In the genomic region with DNA sequence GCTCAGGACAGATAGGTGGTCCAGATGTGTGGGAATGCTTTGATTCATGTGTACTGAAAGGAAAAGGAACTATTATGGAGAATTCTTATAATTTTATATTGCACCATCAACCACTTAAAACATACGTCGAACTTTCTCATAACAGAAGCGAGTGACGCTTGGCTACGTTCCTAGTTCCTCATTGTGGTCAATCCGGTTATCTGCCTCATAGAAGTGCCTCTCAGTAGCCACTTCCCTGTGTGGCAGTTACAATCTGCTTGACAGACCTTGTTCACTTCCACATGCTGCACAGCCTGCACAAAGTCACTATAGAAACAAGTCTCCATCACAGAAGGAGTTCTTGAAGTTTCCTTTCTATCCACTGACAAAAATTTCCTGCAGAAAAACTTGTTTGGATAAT, we compare ENCODE assay signal across 12 mouse cellular contexts. TPM values are rescaled to one million over a fixed set of nuclear protein-coding genes. Genes with fewer than 3 reads are reported as not detected.
DNase-seq lines count a peak whose midpoint lies in the region; ATAC-seq lines count a peak whose summit lies in the region.
"Had no signal": no experiment of that assay in that cellular context is flagged by ENCODE, and none has a peak within 500 bp of the region (broad histone marks: within the 10 kb centered on the region; RNA-seq: fewer than 3 reads in every experiment).

No protein-coding gene starts in this region.

- no peak overlapping the region for H3K27ac ChIP-seq in hindbrain, embryonic 13.5 days
- H3K27ac ChIP-seq: midbrain, embryonic 13.5 days; stomach, embryonic 15.5 days had no signal

- H3K9me3 ChIP-seq in hindbrain, embryonic 13.5 days, result no peaks in the 10 kb centered on the region
- H3K9me3 ChIP-seq: midbrain, embryonic 13.5 days; stomach, embryonic 15.5 days had no signal

- intact Hi-C loops in left cerebral cortex, postnatal 14 days (cut with DNase I), result no loop called here

- 85% methylated on average over 6 of the region's 6 CpGs for WGBS in hindbrain, embryonic 13.5 days

- no peak overlapping the region for H3K4me2 ChIP-seq in hindbrain, embryonic 13.5 days
- H3K4me2 ChIP-seq: midbrain, embryonic 13.5 days; stomach, embryonic 15.5 days had no signal

- H3K27me3 ChIP-seq in hindbrain, embryonic 13.5 days, result no peaks in the 10 kb centered on the region
- H3K27me3 ChIP-seq: midbrain, embryonic 13.5 days; stomach, embryonic 15.5 days had no signal

- H3K4me3 ChIP-seq in hindbrain, embryonic 13.5 days, result no peak overlapping the region
- H3K4me3 ChIP-seq: midbrain, embryonic 13.5 days; stomach, embryonic 15.5 days had no signal

- no peak overlapping the region for H3K9ac ChIP-seq in hindbrain, embryonic 13.5 days
- H3K9ac ChIP-seq: midbrain, embryonic 13.5 days; stomach, embryonic 15.5 days had no signal

- peaks cover 8% of the 10 kb centered on the region for H3K4me1 ChIP-seq in hindbrain, embryonic 13.5 days (replicated peaks)
- H3K4me1 ChIP-seq: stomach, embryonic 15.5 days had no signal

- peak; percentile 3 to 9 for DNase-seq in kidney, postnatal 36 days
- DNase-seq in kidney, postnatal 25 days, result no peak
- DNase-seq in lung, postnatal 10 days, result peak; percentile 34
- DNase-seq in spleen, adult 18-20 months, result peak; percentile 10 to 30
- no peak for DNase-seq in left cerebral cortex, postnatal 14 days (ENCODE audit: low spot score in 2 of 2)
- DNase-seq in yolk sac, embryonic 10.5 days (ENCODE audit: low spot score), result no peak

- no peaks in the 10 kb centered on the region for H3K36me3 ChIP-seq in hindbrain, embryonic 13.5 days
- H3K36me3 ChIP-seq: midbrain, embryonic 13.5 days; stomach, embryonic 15.5 days had no signal

- peak; percentile 99 for ATAC-seq in granulocyte monocyte progenitor cell, adult 5-6 weeks (replicated peaks; ENCODE audit: poor library complexity, severe bottlenecking)
- no peak for ATAC-seq in hindbrain, embryonic 13.5 days (ENCODE audit: low FRiP score)
- ATAC-seq: midbrain, embryonic 13.5 days; Patski had no signal

RNA-seq across cellular contexts. Expression of a gene that starts 51.0 kb away (rescaled TPM):
- total RNA-seq in granulocyte monocyte progenitor cell, adult 5-6 weeks (2014; fragmentation: Nextera tagmentation), result not detected in 2 replicates
- total RNA-seq in granulocyte monocyte progenitor cell, adult 5-6 weeks (2017), result not detected in 2 replicates
- 8.3 and 8.8 TPM in 2 replicates for polyA plus RNA-seq in hindbrain, embryonic 13.5 days (2015; fragmentation: Nextera tagmentation; extraction: Ambion mirVana)
- total RNA-seq in left cerebral cortex, postnatal 14 days (2021), result 10 to 100 TPM; 10.5 to 11.7 TPM
- polyA plus RNA-seq: kidney, embryonic 14.5 days; Patski had no signal

Comparison
In these comparisons a context has a peak if more than half of its experiments do, and no peak if none do; other contexts are left out.
1. DNase-seq: peak in kidney, postnatal 36 days (2 of 2), lung, postnatal 10 days (single experiment) and spleen, adult 18-20 months (2 of 2); none in kidney, postnatal 25 days (0 of 2), left cerebral cortex, postnatal 14 days (0 of 2) and yolk sac, embryonic 10.5 days (single experiment).
2. RNA of a gene that starts 51.0 kb away (total RNA-seq): 10.5 to 11.7 TPM in left cerebral cortex, postnatal 14 days; not detected in granulocyte monocyte progenitor cell, adult 5-6 weeks; every median in the first group is over 10 times any median in the second.